Mouse (Mus musculus): ENCODE results near the gene Cdkn2d. TPM values are rescaled to one million over a fixed set of nuclear protein-coding genes. Genes with fewer than 3 reads are reported as not detected.

Cdkn2d gene
- polyA plus RNA-seq, 1 experiment from 2014 or later: 51.3 TPM

GRCm38 (mm10) chr9:21246342-21246741 is 44.9 kb downstream of the Cdkn2d start:
- 62% methylated on average over 1 of the region's 1 CpGs for WGBS
- Histone ChIP-seq H3K4me1 (ENCODE audit: control insufficient read depth, insufficient read depth, low read length) (peaks cover 9% of the 10 kb centered on the region; the same call in 1 of the 2 replicates), H3K4me3 (ENCODE audit: low read depth, low read length) (no peak overlapping the region)

DNA sequence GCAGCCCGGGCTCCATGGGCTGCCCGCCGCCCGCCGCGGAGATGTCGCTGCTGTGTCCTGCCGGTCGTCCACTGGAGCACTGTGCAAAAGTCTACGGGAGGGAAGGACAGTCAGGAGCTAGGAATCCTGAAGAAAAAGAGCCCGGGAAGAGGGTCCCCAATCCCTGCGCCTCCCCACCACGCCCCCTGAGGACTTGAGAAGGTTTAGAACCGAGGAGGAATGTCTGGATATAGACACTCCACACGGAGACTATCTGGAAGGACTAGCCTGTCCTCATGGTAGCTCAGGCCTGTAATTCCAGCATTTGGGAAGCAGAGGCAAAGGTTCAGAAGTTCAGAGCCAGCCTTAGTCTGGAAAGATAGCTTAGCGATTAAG is 46.1 kb downstream of the Cdkn2d start:
- DNase-seq (ENCODE audit: low spot score) (no peak), ATAC-seq (replicated peaks; ENCODE audit: insufficient number of reproducible peaks, low FRiP score, low TSS enrichment, low read depth) (no peak)
- Histone ChIP-seq H3K36me3 (replicated peaks; ENCODE audit: control insufficient read depth, insufficient read depth, low read depth, low read length) (no peaks in the 10 kb centered on the region), H3K9ac (replicated peaks; ENCODE audit: low read length) (peak overlapping the region; percentile 44; the same call in 1 of the 2 replicates), H3K27ac (replicated peaks; ENCODE audit: low read depth, low read length) (no peak overlapping the region), H3K4me2 (ENCODE audit: low read depth, low read length) (peak overlapping the region; percentile 87), H3K4me1 (ENCODE audit: control insufficient read depth, insufficient read depth, low read length) (peaks cover 9% of the 10 kb centered on the region; the same call in 1 of the 2 replicates), H3K4me3 (ENCODE audit: low read depth, low read length) (peak overlapping the region; percentile 41), H3K9me3 (replicated peaks; ENCODE audit: control insufficient read depth, low read length) (no peaks in the 10 kb centered on the region; the same call in 1 of the 2 replicates), H3K27me3 (ENCODE audit: control insufficient read depth, insufficient read depth, low read length) (peaks cover 70% of the 10 kb centered on the region)
- 2% methylated on average over 16 of the region's 16 CpGs for WGBS

More at GRCm38 (mm10) chr9:21246342-21246741, 44.9 kb downstream of the Cdkn2d start:
- H3K27me3 ChIP-seq (ENCODE audit: control insufficient read depth, insufficient read depth, low read length): peaks cover 75% of the 10 kb centered on the region
- no peak overlapping the region for H3K27ac ChIP-seq (replicated peaks; ENCODE audit: low read depth, low read length)
- no peak overlapping the region for H3K9ac ChIP-seq (replicated peaks; ENCODE audit: low read length)
- no peak for ATAC-seq (replicated peaks; ENCODE audit: insufficient number of reproducible peaks, low FRiP score, low TSS enrichment, low read depth)
- no peaks in the 10 kb centered on the region for H3K36me3 ChIP-seq (replicated peaks; ENCODE audit: control insufficient read depth, insufficient read depth, low read depth, low read length)
- H3K4me2 ChIP-seq (ENCODE audit: low read depth, low read length): no peak overlapping the region
- H3K9me3 ChIP-seq (replicated peaks; ENCODE audit: control insufficient read depth, low read length): no peaks in the 10 kb centered on the region; the same call in 1 of the 2 replicates
- no peak for DNase-seq (ENCODE audit: low spot score)

GRCm38 (mm10) chr9:21244428-21245112 is 46.6 kb downstream of the Cdkn2d start:
- ATAC-seq (replicated peaks; ENCODE audit: insufficient number of reproducible peaks, low FRiP score, low TSS enrichment, low read depth) (0 out of 2 replicates have a peak, but pooled peaks have one; percentile 9), DNase-seq (ENCODE audit: low spot score) (peak; percentile 44)
- peaks cover 9% of the 10 kb centered on the region; the same call in 1 of the 2 replicates for H3K4me1 ChIP-seq (ENCODE audit: control insufficient read depth, insufficient read depth, low read length)
- peak overlapping the region; percentile 87 for H3K4me2 ChIP-seq (ENCODE audit: low read depth, low read length)
- H3K9me3 ChIP-seq (replicated peaks; ENCODE audit: control insufficient read depth, low read length): no peaks in the 10 kb centered on the region; the same call in 1 of the 2 replicates
- no peaks in the 10 kb centered on the region for H3K36me3 ChIP-seq (replicated peaks; ENCODE audit: control insufficient read depth, insufficient read depth, low read depth, low read length)
- H3K9ac ChIP-seq (replicated peaks; ENCODE audit: low read length): peak overlapping the region; percentile 44
- WGBS: 1% methylated on average over 72 of the region's 72 CpGs
- H3K27me3 ChIP-seq (ENCODE audit: control insufficient read depth, insufficient read depth, low read length): peaks cover 64% of the 10 kb centered on the region
- peak overlapping the region; percentile 41 for H3K4me3 ChIP-seq (ENCODE audit: low read depth, low read length)
- H3K27ac ChIP-seq (replicated peaks; ENCODE audit: low read depth, low read length): no peak overlapping the region

- H3K4me1 ChIP-seq (ENCODE audit: control insufficient read depth, insufficient read depth, low read length): peaks cover 9% of the 10 kb centered on the region; the same call in 1 of the 2 replicates
- H3K27ac ChIP-seq (replicated peaks; ENCODE audit: low read depth, low read length): no peak overlapping the region
- no peaks in the 10 kb centered on the region; the same call in 1 of the 2 replicates for H3K9me3 ChIP-seq (replicated peaks; ENCODE audit: control insufficient read depth, low read length)
- 3% methylated on average over 42 of the region's 42 CpGs for whole genome bisulfite sequencing
- DNase-seq (ENCODE audit: low spot score) (no peak), ATAC-seq (replicated peaks; ENCODE audit: insufficient number of reproducible peaks, low FRiP score, low TSS enrichment, low read depth) (no peak)
- H3K9ac ChIP-seq (replicated peaks; ENCODE audit: low read length): peak overlapping the region; percentile 44; the same call in 1 of the 2 replicates
- peak overlapping the region; percentile 41 for H3K4me3 ChIP-seq (ENCODE audit: low read depth, low read length)
- peak overlapping the region; percentile 87 for H3K4me2 ChIP-seq (ENCODE audit: low read depth, low read length)
- peaks cover 59% of the 10 kb centered on the region for H3K27me3 ChIP-seq (ENCODE audit: control insufficient read depth, insufficient read depth, low read length)
- no peaks in the 10 kb centered on the region for H3K36me3 ChIP-seq (replicated peaks; ENCODE audit: control insufficient read depth, insufficient read depth, low read depth, low read length)
These were observed 47.3 kb downstream of the Cdkn2d start for GRCm38 (mm10) chr9:21243826-21244427.

GRCm38 (mm10) chr9:21241343-21241742 is 49.9 kb downstream of the Cdkn2d start:
- H3K4me3 ChIP-seq (ENCODE audit: low read depth, low read length): no peak overlapping the region
- H3K36me3 ChIP-seq (replicated peaks; ENCODE audit: control insufficient read depth, insufficient read depth, low read depth, low read length): 0 out of 2 replicates have a peak, but pooled peaks cover 2% of the 10 kb centered on the region
- no peaks in the 10 kb centered on the region; the same call in 1 of the 2 replicates for H3K9me3 ChIP-seq (replicated peaks; ENCODE audit: control insufficient read depth, low read length)
- WGBS: 2% methylated on average over 11 of the region's 11 CpGs
- peaks cover 13% of the 10 kb centered on the region for H3K4me1 ChIP-seq (ENCODE audit: control insufficient read depth, insufficient read depth, low read length)
- H3K9ac ChIP-seq (replicated peaks; ENCODE audit: low read length): no peak overlapping the region
- ATAC-seq (replicated peaks; ENCODE audit: insufficient number of reproducible peaks, low FRiP score, low TSS enrichment, low read depth) (no peak), DNase-seq (ENCODE audit: low spot score) (peak; percentile 96)
- no peak overlapping the region for H3K4me2 ChIP-seq (ENCODE audit: low read depth, low read length)
- no peak overlapping the region for H3K27ac ChIP-seq (replicated peaks; ENCODE audit: low read depth, low read length)
- H3K27me3 ChIP-seq (ENCODE audit: control insufficient read depth, insufficient read depth, low read length): peaks cover 39% of the 10 kb centered on the region

DNA sequence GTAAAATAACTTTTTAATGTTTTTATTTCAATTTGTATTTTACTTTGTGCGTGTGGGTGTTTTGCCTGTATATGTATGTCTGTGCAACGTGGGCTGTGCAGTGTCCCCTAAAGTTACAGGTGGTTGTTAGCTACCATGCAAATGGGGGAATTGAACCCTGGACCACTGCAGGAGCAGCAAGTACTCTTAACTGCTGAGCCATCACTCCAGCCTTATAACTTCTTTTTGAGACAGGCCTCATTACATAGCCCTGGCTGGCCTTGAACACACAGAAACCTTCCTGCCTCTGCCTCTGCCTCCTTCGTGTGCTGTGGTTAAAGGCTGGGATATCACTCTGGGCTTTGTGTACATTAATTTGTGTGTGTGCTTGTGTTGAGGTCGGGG is 51.8 kb downstream of the Cdkn2d start:
- Histone ChIP-seq H3K9me3 (replicated peaks; ENCODE audit: control insufficient read depth, low read length) (no peaks in the 10 kb centered on the region; the same call in 1 of the 2 replicates), H3K4me2 (ENCODE audit: low read depth, low read length) (peak overlapping the region; percentile 70), H3K4me1 (ENCODE audit: control insufficient read depth, insufficient read depth, low read length) (peaks cover 10% of the 10 kb centered on the region), H3K27ac (replicated peaks; ENCODE audit: low read depth, low read length) (no peak overlapping the region), H3K36me3 (replicated peaks; ENCODE audit: control insufficient read depth, insufficient read depth, low read depth, low read length) (0 out of 2 replicates have a peak, but pooled peaks cover 2% of the 10 kb centered on the region), H3K27me3 (ENCODE audit: control insufficient read depth, insufficient read depth, low read length) (peaks cover 20% of the 10 kb centered on the region), H3K4me3 (ENCODE audit: low read depth, low read length) (peak overlapping the region; percentile 94), H3K9ac (replicated peaks; ENCODE audit: low read length) (peak overlapping the region; percentile 98)
- no peak for ATAC-seq (replicated peaks; ENCODE audit: insufficient number of reproducible peaks, low FRiP score, low TSS enrichment, low read depth)
- DNase-seq (ENCODE audit: low spot score): no peak
- WGBS: 36% methylated on average over 4 of the region's 4 CpGs

DNA sequence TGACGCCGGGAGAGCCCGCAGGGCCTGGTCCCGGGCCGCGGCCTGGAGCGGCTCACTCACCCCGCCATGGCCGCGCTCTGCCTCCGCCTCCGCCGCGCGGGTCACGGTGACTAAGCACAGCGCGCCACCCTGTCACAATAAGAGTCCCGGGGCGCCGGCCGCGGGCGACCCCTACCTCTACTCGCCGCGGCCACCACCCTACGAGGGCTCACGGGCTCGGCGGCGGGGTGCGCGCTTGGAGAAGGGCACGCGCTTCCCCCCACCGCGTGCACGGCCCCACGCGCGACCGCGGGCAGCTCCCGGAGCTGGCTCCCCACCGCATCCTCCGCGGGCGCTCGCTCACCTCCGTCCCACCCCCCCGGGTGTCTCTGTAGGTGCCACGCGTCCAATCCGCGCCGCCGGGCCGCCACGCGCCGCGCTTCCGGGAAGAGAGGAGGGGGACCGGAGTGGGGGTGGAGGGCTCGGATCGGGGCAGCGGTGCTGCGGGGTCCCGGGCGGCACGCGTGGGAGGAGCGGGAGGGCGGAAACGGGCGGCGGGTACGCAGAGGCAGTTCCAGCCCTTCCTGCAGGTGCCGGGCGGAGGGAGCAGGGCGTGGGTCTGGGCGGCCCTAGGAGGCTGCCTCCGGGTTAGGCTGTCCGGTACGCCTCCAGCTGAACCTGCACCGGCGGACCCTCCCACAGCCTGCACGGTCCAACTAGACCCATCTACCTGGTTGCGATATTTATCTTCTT is 52.3 kb downstream of the Cdkn2d start, which contains the start of gene Keap1:
Gene Keap1, minus strand, starts transcription at position 629 of the 732 bp plus-strand sequence.
- Histone ChIP-seq H3K36me3 (replicated peaks; ENCODE audit: control insufficient read depth, insufficient read depth, low read depth, low read length) (peaks cover 2% of the 10 kb centered on the region; the same call in 1 of the 2 replicates), H3K9me3 (replicated peaks; ENCODE audit: control insufficient read depth, low read length) (no peaks in the 10 kb centered on the region; the same call in 1 of the 2 replicates), H3K4me2 (ENCODE audit: low read depth, low read length) (peak within 1 kb of the TSS; percentile 70), H3K27ac (replicated peaks; ENCODE audit: low read depth, low read length) (peak within 1 kb of the TSS; percentile 81), H3K9ac (replicated peaks; ENCODE audit: low read length) (peak within 1 kb of the TSS; percentile 98), H3K4me1 (ENCODE audit: control insufficient read depth, insufficient read depth, low read length) (peaks cover 7% of the 10 kb centered on the region; the same call in 1 of the 2 replicates), H3K4me3 (ENCODE audit: low read depth, low read length) (peak within 1 kb of the TSS; percentile 94), H3K27me3 (ENCODE audit: control insufficient read depth, insufficient read depth, low read length) (peaks cover 15% of the 10 kb centered on the region)
- under 1% methylated on average over 63 of the region's 90 CpGs for WGBS
- DNase-seq (ENCODE audit: low spot score): peak; percentile 89
- peak; percentile 81 for ATAC-seq (replicated peaks; ENCODE audit: insufficient number of reproducible peaks, low FRiP score, low TSS enrichment, low read depth)

Data from embryonic facial prominence, embryonic 11.5 days (tissue).